Mouse (Mus musculus) mesoderm, embryonic 11.5 days (tissue): ENCODE measurements around the gene Grm4.
A peak's percentile ranks its signal among the peaks of the same experiment; 100 is the strongest.

ENCODE experiments used
- DNase-seq: peaks from one replicate; pipeline ENCODE4 v3.0.0-alpha.2; 2012; ENCODE audit warnings: low read depth, low spot score

The Grm4 gene

DNA sequence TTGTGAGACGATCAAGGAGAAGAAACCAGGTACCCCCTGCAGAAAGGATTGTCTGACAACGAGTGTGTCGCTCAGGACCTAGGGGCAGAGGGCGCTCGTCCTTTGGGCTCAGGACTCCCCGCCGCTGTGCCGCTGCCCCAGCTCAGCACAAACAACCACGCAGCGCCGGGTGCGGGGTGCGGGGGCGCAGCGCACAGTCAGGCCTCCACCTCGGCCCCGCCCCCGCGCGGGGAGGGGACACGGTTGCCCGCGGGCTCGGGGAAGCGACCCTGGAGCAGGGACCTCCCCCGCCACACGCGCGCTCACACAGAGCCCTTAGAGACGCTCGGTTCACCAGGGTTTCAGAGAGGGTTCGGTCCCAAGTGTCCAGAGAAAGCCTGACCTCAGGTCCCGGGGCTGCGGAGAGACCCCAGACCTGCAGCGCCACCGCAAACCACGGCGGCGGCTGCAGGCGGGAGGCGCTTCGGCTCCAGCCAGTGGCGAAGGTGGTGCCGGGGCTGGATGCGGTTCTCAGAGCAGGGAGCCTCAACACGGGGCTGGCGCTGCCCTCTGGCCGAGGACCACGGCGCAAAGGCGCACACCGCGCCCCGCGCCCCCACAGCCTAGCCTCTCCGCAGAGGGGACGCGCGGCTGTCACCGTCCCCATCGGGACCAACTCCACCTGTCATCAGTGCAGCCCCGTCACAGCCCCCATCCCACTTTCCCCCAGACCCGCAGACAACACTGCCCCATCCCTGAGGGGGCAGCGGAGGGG is 9.2 kb downstream of the Grm4 start:
- DNase-seq, result no peak

DNA sequence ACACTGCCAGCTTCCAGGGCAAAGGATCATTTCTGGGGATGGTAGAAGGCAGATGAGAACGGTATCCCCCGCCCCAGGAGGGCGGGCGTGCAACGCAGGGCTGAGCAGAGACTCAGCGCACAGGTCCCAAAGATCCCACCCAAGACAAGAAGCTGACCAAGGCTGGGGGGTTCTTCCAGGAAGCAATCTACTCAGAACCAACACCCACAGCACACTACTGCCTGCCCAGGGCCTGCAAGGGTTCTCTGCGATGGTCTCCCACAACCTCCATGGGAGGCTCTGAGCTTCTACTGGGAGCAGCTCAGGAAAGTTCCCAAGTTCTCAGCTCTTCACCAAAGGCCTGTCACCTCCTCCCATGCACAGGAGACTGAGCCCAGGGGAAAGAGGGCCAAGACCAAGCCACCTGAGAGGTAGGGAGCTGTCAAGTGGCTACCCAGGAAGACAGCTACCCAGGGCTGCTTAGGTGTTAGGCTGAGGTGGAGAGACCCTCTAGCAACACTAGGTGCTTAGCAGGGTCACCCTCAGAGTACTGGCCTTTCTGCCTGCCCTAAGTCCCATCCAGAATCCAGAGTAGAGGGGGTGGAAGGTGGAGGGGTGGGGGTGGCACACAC is 10.0 kb downstream of the Grm4 start:
- no peak for DNase-seq

DNA sequence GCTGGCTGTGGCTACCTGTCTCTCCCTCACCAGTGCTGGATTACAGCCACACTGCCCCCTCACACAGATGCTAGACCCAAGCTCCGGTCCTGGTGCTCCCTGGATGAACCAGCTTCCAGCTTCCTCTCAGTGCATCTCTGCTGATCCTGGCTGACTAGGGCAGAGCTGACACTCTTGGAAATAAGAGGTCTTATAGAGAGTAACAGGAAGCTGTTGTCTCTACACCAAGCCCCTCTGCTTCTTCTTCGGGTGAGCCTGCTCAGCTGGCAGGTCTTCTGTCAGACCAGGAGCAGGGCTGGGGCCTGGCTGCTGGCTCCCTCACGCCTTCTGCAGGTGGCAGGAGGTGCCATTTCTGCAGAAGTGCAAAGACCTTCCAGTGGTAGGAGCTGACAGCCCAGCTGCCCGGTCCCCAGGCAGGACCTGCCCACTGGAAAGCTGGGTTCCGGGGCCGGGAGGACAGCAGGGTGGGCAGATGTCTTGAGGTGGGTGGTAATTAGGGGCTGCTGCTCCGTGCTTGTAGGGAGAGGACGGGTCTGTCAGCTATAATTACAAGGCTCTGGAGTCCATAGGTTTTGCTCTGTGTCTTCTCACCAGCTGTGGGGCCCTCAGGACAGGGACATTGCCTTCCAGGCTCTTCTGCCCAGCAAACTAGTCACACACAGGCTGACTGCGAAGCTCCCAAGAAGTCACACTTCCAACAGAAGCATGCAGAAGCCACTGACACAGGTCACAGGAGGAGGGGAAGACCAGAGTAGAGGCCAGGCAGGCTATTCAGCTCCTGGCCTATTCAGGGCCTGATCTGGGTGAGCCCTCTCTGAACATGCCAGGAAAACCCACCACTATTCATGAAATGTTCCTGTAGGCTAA is 10.7 kb downstream of the Grm4 start:
- DNase-seq, result no peak

DNA sequence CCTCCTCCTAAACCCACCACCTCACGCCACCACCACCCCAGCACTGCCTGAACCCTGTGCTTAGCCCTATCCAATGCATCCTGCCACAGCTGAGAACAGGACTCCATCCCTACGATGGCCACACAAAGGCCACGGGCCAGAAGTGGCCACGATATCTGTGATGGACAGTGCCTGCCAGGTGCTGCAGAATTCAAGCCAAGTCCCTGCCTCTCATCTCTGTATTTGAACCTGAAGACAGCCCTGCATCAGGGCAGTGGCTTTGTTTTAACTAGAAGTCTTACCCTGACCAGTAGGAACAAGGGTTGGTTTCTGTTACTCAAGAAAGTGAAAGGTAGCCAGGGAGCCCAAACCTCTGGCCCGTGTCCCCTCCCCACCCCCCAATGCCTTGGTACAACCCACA is 12.1 kb downstream of the Grm4 start:
- no peak for DNase-seq

GRCm38 (mm10) chr17:27508513-27508912 is 12.7 kb downstream of the Grm4 start:
- no peak for DNase-seq

DNA sequence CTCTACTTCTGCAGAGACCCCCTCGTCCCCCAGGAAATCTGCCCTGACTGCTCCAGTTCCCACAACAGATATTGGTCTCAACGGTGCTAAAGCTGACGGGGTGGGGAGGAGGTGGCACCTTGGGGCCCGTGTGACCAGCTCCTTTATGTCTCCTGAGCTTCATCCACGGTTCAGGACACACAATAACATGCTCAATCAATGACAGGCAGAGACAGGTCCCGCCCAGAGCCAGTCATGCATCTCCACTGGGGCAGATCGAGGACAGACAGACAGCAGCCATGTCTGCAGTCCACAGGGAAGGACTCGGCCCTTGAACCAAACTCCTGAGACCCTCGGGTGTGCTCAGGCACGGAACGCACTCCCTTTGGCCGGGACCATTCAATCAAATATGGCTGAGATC is 13.2 kb downstream of the Grm4 start:
- no peak for DNase-seq

GRCm38 (mm10) chr17:27507591-27507945 is 13.6 kb downstream of the Grm4 start:
- DNase-seq, result no peak

DNA sequence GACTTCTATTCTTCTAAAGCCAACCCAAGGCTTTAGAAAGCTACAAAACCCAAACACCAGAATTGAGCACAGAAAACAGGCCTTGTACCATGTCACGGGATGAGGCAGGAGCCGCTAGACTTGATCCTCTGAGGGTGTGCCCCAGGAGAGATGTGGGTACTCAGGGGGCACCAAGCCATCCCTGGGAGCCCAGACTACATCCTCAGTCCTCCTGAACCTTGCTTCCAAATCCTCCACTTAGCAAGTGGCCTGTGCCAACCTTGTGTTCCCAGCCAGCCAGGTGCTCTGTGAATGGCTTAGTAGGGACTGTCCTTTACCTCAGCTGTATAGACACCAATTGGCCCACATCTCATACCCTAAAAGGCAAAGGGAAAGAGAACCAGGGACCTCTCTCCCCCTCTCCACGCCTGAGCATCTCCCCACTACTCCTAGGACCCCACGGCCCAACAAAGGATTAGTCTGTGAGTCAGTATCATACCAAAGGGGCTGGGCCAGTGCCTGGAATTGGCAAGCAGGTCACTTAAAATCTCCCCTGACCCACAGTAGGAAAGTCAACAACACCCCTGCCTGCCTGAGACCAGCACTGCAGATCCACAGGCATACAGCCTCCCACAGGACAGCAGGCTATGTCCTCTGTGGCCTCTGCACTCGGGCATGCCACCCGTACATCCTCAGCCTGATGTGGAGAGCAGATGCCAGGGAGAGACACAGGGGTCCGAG is 14.2 kb downstream of the Grm4 start:
- DNase-seq, result no peak

DNA sequence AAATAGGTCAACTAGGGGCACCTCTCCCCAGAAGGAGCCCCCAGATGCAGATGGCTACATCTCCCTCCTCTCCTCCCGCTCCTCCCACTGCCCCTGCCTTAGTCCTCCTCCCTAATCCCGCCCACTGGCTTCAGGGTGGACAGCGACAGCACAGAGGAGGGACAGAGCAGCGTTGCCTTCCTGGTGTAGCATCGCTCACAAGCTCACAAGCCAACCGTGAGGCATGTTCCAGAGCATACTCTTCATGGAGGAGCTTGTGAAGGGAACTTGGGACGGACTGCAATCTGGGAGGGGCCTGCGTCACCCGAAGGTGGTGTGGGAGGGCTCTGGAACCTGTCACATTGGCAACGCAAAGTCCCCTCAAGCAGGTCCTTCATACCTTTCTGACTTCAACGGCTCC is 14.8 kb downstream of the Grm4 start:
- DNase-seq, result no peak

- peak; percentile 82 for DNase-seq
Observed at GRCm38 (mm10) chr17:27505221-27505881, 15.9 kb downstream of the Grm4 start.

- DNase-seq, result no peak
Observed at GRCm38 (mm10) chr17:27503869-27504268, 17.3 kb downstream of the Grm4 start.

DNA sequence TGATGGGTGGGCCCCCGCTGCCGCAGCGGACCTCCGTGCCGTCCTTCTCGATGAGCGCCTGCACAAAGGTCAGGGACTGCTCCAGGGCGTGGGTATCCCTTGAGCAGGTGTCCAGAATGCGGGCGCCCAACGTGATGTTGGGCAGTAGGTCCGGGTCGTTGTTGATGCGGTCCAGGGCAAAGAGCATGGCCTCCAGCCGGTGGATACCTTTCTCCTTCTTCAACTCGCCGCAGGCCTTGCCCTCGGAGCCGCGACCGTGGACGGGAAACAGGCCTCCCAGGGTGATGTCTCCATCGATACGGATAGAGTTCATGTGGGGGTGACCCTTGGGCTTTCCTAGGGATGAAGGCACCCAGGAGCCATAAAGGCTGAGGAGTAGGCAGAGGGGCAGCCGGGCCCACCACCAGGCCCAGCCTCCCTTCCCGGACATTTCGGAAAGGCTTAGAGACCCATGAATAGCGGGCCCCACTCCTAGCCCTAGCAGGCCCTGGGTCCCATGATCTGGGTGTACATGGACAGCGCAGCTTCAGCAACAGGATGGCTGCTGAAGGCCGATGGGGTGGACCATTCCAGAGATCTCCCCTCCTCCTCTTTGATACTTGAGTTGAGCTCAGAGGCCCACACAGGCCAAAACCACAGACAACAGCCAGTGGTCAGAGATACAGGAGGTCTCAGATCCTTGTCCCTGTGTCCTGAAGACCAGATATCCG is 18.3 kb downstream of the Grm4 start:
- DNase-seq, result no peak

DNA sequence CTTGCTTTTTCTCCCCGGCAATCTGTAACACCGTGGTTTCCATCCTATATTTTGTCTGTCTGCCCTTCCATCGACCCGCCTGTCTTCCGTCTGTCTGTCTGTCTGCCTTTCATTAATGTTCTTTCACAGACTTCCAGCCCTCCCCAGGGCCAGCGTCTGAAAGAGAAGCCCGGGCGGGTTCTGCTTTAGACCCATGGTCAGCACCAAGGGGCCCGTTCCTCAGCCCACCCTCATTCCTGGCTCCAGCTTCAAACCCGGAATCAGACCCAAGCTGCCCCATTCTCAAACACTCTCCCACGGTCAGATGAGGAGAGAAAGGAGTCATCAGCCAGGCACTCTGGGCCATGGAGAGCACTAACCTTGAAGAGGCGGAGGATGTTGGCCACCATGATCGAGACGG is 18.9 kb downstream of the Grm4 start:
- DNase-seq, result no peak

GRCm38 (mm10) chr17:27501331-27502251 is 19.6 kb downstream of the Grm4 start:
- peak; percentile 63 for DNase-seq

- DNase-seq, result no peak
Observed at GRCm38 (mm10) chr17:27500811-27501210, 20.4 kb downstream of the Grm4 start.

GRCm38 (mm10) chr17:27499080-27499479 is 22.1 kb downstream of the Grm4 start:
- DNase-seq, result no peak

DNA sequence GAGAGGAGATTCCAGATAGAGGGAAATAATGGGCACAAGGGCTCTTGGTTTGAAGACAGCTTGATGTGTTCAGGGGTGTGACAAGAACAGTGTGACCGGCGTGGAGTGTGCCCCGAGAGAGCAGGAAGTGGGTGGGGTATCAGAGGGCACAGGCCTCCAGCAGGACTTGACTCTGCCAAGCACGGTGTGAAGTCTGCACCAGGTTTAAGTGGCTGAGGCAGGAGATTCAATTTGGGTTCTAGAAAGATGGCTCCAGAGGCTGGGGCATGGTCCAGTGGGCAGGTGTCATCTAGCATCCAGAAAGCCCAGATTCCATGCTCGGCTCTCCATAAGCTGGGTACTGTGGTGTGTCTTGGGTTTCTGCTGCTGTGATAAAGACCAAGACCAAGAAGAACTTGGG is 23.4 kb downstream of the Grm4 start:
- no peak for DNase-seq

DNA sequence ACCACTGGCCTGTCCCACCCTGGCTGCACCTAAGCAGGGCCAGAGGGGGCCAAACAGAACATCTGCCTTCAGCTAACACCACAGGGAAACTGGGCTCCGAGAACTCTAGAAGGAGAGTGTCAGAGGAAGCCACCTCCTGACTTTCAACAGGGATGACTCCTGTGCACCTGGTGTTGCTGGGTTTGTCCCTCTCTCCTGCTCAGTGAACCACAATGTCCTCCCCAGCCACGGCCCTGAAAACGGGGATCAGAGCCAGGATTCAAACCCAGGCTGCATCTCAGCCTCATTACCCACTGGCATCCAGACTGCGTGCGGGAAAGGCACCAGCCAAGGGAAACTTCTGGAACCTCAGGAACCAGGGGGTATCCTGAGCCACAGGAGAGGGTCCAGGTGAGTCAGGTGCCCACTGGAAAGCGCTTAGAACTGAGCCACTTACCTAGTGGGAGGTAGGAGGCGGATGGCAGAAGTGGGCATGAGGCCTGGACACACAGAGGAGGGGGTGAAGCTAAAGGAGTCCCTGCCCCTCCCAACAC is 26.1 kb downstream of the Grm4 start:
- no peak for DNase-seq

DNA sequence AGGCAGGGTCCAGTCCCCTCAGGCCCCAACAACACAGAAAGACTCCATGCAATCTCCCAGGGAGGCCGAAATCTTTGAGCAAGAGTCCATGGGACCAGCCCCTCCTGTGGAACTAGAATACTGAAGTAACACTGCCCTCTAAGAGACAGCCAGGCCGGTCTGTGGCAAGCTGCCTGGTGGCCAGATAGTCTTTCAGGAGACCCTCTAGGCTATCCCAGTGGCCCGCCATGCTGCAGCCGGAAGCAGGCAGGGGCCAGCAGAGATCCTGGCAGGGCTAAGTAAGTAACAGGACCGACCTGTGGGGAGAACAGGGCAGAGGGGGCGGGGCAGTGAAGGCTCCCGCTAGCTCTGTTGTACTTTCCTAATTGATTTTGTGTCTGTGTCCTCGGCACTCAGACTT is 27.2 kb downstream of the Grm4 start:
- no peak for DNase-seq
